Mouse (Mus musculus): ENCODE results near the gene Uaca. TPM values are rescaled to one million over a fixed set of nuclear protein-coding genes. Genes with fewer than 3 reads are reported as not detected.
A peak's percentile ranks its signal among the peaks of the same experiment; 100 is the strongest.

Uaca gene
- polyA plus RNA-seq, 1 experiment from 2014 or later, result 27.4 TPM

DNA sequence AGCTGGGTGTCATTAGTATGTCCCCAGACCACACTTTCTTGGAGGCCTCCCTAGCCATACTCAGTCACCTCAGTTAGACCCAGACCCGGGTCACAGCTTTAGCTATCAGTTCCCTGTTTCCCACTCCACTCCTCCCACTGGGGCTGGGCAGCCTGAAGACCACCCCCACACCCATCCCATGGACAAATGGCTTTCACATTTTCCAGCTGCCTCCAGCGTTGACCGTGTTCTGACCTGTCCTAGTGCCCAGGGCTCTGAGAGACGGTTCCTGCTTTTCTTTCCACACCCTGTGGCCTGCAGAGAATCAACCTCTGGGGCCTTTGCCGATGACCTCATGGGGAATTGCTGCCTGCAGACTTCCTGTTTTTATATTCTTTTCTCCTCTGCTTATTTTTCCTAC is 36.5 kb upstream of the Uaca start:
- Histone ChIP-seq H3K27me3 (no peaks in the 10 kb centered on the region), H3K9me3 (no peaks in the 10 kb centered on the region), H3K4me2 (no peak overlapping the region), H3K36me3 (no peaks in the 10 kb centered on the region), H3K4me1 (peaks cover 20% of the 10 kb centered on the region; the same call in 1 of the 2 replicates), H3K27ac (no peak overlapping the region), H3K4me3 (no peak overlapping the region), H3K9ac (no peak overlapping the region)
- ATAC-seq (ENCODE audit: insufficient number of reproducible peaks, insufficient read depth, low FRiP score, low TSS enrichment, low read depth), result no peak
- 21% methylated on average over 5 of the region's 5 CpGs for WGBS

DNA sequence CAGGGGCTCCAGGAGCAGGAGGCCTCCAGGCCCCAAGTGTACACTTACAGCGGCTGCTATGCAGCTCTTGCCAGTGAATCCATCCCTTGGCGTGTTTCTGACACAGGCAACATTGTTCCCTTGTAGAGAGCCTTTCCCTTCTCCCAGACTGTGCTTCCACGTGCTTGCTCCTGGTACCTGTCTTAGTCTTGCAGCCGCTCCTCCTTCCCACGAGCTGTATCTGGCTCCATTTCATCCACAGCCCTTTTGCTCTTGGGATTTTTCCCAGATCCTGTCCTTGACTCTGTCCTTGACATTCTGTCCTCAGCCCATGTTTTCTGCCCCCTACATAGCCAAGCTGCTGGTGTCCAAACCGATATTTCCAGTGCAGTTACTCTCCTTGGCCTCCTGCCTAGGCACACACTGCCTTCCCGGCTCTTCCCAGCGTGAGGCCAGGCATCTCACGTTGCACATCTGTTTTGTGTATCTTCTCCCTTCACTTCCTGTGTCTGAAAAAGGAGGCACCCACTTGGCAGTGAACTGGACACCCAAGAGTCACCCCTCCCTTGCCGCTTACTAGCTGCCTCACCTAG is 34.8 kb upstream of the Uaca start:
- H3K27ac ChIP-seq, result no peak overlapping the region
- no peaks in the 10 kb centered on the region for H3K36me3 ChIP-seq
- no peaks in the 10 kb centered on the region for H3K9me3 ChIP-seq
- H3K9ac ChIP-seq, result no peak overlapping the region
- no peaks in the 10 kb centered on the region for H3K27me3 ChIP-seq
- no peak for ATAC-seq (ENCODE audit: insufficient number of reproducible peaks, insufficient read depth, low FRiP score, low TSS enrichment, low read depth)
- 52% methylated on average over 10 of the region's 10 CpGs for WGBS
- H3K4me2 ChIP-seq, result no peak overlapping the region
- H3K4me1 ChIP-seq, result peaks cover 20% of the 10 kb centered on the region; the same call in 1 of the 2 replicates
- no peak overlapping the region for H3K4me3 ChIP-seq

DNA sequence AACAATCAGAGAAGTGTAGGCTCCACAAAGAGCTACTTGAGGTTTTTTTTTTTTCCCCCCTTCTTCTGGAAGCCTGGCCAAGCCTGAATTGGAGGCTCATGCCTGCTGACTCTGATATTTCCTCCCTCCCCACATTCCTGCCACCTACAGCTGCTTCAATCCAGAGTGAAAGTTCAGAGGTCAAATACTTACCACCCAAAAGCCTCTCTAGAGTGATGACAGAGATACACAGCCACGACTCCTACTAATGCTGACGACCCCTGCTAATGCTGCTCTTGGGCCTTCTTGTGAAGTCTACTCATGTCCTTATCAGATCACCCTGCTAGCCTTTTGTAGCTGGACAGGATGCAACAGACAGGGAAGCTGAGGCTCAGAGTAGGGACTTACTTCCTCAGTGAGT is 29.2 kb upstream of the Uaca start:
- WGBS, result 18% methylated on average over 2 of the region's 2 CpGs
- no peak for ATAC-seq (ENCODE audit: insufficient number of reproducible peaks, insufficient read depth, low FRiP score, low TSS enrichment, low read depth)
- no peak overlapping the region for H3K4me3 ChIP-seq

DNA sequence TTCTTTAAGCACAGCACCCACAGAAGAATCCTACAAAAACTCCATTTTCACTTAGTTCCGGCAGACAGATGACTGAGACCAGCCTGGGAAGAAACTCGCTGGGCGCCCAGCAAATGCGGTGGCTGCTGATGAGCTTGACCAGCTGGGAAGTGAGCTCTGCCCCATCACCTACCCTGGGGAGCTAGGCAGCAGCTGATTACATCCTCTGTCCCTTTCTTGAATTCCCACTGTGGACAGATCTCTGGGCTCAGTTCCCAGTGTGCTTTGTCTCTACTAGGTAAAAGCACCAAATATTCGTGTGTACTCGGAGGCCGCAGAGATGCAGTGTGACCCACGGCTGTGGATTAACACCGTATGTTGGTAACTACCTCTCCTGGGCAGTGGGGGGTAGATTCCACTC is 25.9 kb upstream of the Uaca start:
- no peak overlapping the region for H3K4me3 ChIP-seq
- no peak overlapping the region for H3K27ac ChIP-seq
- H3K27me3 ChIP-seq, result no peaks in the 10 kb centered on the region
- no peaks in the 10 kb centered on the region for H3K9me3 ChIP-seq
- H3K4me2 ChIP-seq, result no peak overlapping the region
- H3K4me1 ChIP-seq, result no peaks in the 10 kb centered on the region; the same call in 1 of the 2 replicates
- H3K36me3 ChIP-seq, result no peaks in the 10 kb centered on the region
- 74% methylated on average over 9 of the region's 9 CpGs for WGBS
- ATAC-seq (ENCODE audit: insufficient number of reproducible peaks, insufficient read depth, low FRiP score, low TSS enrichment, low read depth), result no peak
- no peak overlapping the region for H3K9ac ChIP-seq

More for the DNA sequence above, 29.2 kb upstream of the Uaca start:
- no peak overlapping the region for H3K4me2 ChIP-seq
- H3K27me3 ChIP-seq, result no peaks in the 10 kb centered on the region
- H3K27ac ChIP-seq, result no peak overlapping the region
- H3K9ac ChIP-seq, result no peak overlapping the region
- H3K36me3 ChIP-seq, result no peaks in the 10 kb centered on the region
- no peaks in the 10 kb centered on the region for H3K9me3 ChIP-seq
- H3K4me1 ChIP-seq, result no peaks in the 10 kb centered on the region; the same call in 1 of the 2 replicates

DNA sequence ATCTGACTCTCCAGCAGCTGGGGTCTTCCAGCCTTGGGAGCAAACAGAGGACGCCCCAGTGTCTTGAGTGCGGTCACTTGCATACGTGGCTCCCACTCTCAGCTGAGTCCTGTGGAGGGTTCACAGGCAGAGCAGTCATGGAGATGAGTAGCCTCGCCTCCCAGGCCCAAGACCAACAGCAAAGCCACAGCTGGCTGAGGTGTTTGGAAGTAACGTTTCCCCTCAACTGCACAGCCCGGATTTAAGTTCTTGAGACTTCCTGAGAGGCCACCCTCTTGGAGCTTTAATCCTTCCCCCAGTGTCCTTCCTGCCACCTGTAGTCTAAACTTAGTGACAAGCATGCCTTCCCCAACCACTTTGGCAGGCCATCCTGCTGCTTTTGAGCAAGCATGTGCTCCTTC is 24.6 kb upstream of the Uaca start:
- no peaks in the 10 kb centered on the region for H3K9me3 ChIP-seq
- no peak overlapping the region for H3K9ac ChIP-seq
- no peaks in the 10 kb centered on the region for H3K36me3 ChIP-seq
- no peak for ATAC-seq (ENCODE audit: insufficient number of reproducible peaks, insufficient read depth, low FRiP score, low TSS enrichment, low read depth)
- WGBS, result 76% methylated on average over 6 of the region's 6 CpGs
- H3K4me3 ChIP-seq, result no peak overlapping the region
- no peak overlapping the region for H3K4me2 ChIP-seq
- H3K27ac ChIP-seq, result no peak overlapping the region
- H3K27me3 ChIP-seq, result no peaks in the 10 kb centered on the region
- no peaks in the 10 kb centered on the region; the same call in 1 of the 2 replicates for H3K4me1 ChIP-seq

DNA sequence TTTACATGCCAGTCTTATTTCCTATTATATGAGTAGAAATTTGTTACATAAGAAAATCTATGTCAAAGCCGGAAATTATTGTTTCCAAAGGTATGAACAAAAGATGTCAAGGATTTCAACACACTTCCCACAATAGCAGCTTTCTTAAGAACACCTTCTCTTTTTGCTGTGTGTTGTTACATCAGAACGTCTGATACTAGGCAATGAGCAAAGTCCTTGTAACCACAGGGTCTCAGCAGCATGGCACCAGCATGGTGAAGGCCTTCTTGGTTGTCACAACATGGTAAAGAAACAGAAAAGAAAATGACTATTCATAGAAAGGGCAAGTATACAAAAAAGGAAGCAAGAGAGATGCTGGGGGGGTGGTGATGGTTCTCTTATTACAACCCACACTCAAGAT is 20.6 kb upstream of the Uaca start:
- Histone ChIP-seq H3K36me3 (no peaks in the 10 kb centered on the region), H3K4me1 (no peaks in the 10 kb centered on the region), H3K4me3 (no peak overlapping the region), H3K27ac (no peak overlapping the region), H3K9me3 (no peaks in the 10 kb centered on the region), H3K4me2 (no peak overlapping the region), H3K27me3 (no peaks in the 10 kb centered on the region), H3K9ac (no peak overlapping the region)
- no peak for ATAC-seq (ENCODE audit: insufficient number of reproducible peaks, insufficient read depth, low FRiP score, low TSS enrichment, low read depth)
- 85% methylated on average over 2 of the region's 2 CpGs for WGBS

DNA sequence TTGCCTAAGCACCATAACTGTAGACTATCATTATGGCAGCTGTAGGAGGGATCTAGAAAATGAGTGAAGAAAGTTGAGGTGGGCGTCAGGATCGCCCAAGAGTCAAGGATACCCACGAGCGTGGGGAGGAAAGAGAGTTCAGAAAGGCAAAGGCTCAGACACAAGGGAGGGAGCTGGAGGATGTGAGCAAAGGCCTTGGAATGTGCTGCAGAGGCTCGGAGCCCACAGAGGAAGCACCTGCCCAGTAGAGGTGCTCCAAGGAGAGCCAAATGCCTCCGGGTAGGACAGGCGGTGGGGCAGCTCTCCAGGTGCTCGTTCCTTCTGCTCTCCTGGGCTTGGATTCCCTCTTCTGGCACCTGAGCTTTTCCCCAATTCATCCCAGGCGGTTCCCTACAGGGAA is 17.4 kb upstream of the Uaca start:
- Histone ChIP-seq H3K4me3 (no peak overlapping the region), H3K4me2 (no peak overlapping the region), H3K36me3 (no peaks in the 10 kb centered on the region), H3K27me3 (no peaks in the 10 kb centered on the region), H3K27ac (no peak overlapping the region), H3K4me1 (no peaks in the 10 kb centered on the region), H3K9ac (no peak overlapping the region), H3K9me3 (no peaks in the 10 kb centered on the region)
- WGBS, result 84% methylated on average over 9 of the region's 9 CpGs
- no peak for ATAC-seq (ENCODE audit: insufficient number of reproducible peaks, insufficient read depth, low FRiP score, low TSS enrichment, low read depth)

DNA sequence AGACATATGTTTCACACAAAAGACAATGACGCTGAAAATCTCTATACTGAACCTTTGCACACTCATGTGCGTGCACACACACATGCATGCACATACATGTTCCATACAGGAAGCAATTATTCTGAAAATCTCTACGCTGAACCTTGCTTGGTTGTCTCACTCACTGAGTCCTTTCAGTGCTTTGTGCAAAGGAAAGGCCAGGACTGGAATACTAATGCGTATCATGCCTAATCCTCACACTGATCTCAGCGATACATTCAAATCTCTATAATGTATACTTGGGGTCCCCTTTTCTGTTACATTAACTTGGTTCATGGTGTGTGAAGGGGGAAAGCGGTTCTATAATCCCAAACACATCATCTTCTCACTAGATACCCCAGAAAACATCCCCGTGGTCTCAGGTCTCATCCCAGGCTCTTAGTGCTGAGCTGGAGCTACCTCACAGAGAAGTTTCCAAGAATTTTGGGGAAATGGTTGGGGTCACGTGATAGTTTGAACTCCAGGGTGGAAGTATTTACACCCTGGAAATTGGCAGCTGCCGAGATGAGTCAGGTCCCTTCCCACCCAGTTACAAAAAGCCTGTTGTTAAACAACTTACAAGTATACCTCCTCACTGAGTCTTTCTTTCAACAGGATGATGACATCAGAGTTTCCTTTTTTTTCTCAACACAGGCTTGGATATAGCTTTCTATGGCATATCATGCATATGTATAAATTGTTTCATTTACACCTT is 12.1 kb upstream of the Uaca start:
- H3K4me3 ChIP-seq, result no peak overlapping the region
- H3K9me3 ChIP-seq, result no peaks in the 10 kb centered on the region
- no peak for ATAC-seq (ENCODE audit: insufficient number of reproducible peaks, insufficient read depth, low FRiP score, low TSS enrichment, low read depth)
- H3K9ac ChIP-seq, result no peak overlapping the region
- no peak overlapping the region for H3K27ac ChIP-seq
- no peaks in the 10 kb centered on the region for H3K27me3 ChIP-seq
- no peaks in the 10 kb centered on the region for H3K36me3 ChIP-seq
- no peaks in the 10 kb centered on the region for H3K4me1 ChIP-seq
- 79% methylated on average over 9 of the region's 9 CpGs for WGBS
- H3K4me2 ChIP-seq, result no peak overlapping the region

DNA sequence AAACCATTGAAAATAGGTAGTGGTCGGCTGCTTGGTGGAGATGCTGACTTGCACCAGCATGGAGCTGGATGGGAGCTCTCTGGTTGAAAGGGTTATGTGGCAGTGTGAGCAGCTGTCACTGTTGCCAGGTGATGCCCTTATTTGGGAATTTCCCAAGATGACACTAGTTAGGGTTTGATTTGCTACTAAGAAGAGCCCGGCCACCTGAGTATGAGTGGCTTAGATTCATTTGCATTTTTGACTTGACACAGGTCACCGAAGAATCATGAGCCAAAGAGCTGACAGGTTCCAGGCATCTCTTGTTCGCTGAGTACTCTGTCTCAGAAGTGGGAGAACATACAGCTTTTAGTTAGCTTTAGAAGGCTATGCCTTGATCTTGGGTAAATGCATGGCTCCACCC is 9.3 kb upstream of the Uaca start:
- no peaks in the 10 kb centered on the region for H3K36me3 ChIP-seq
- H3K9me3 ChIP-seq, result no peaks in the 10 kb centered on the region
- no peaks in the 10 kb centered on the region for H3K4me1 ChIP-seq
- no peak overlapping the region for H3K4me3 ChIP-seq
- 70% methylated on average over 4 of the region's 4 CpGs for WGBS
- ATAC-seq (ENCODE audit: insufficient number of reproducible peaks, insufficient read depth, low FRiP score, low TSS enrichment, low read depth), result no peak
- H3K4me2 ChIP-seq, result no peak overlapping the region
- H3K9ac ChIP-seq, result no peak overlapping the region
- H3K27ac ChIP-seq, result no peak overlapping the region
- H3K27me3 ChIP-seq, result no peaks in the 10 kb centered on the region

DNA sequence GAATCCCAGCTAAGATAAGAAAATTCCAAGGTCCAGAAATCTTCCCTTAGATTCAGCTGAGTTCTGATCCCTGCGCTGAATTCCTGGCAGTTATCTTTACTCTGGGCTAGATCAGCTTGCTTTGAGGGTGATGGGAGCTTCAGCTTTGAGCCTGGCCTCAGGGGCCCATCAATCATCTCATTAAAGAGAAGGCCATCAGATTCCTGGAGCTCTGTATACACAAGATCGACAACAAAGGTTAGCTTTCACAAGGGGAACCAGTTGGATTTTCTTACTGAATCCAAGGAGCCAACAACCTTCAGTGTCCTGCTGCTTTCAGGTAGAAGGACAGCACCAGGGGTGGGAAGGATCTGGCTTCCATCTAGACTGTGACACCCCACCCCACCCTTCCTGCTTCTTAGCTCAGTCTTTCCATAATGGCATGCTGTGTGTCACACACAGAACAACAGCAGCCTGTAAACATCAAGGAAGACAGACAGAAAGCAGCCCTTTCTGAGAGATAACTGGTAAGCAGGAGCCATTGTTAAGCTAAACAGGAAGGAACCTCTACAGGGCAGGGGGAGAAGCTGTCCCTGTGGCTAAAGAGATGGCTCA is 6.7 kb upstream of the Uaca start:
- no peak overlapping the region for H3K4me3 ChIP-seq
- no peaks in the 10 kb centered on the region for H3K27me3 ChIP-seq
- 16% methylated on average over 2 of the region's 2 CpGs for WGBS
- H3K36me3 ChIP-seq, result no peaks in the 10 kb centered on the region
- no peak for ATAC-seq (ENCODE audit: insufficient number of reproducible peaks, insufficient read depth, low FRiP score, low TSS enrichment, low read depth)
- H3K4me2 ChIP-seq, result no peak overlapping the region
- no peak overlapping the region for H3K27ac ChIP-seq
- H3K4me1 ChIP-seq, result no peaks in the 10 kb centered on the region
- H3K9ac ChIP-seq, result no peak overlapping the region
- H3K9me3 ChIP-seq, result no peaks in the 10 kb centered on the region

DNA sequence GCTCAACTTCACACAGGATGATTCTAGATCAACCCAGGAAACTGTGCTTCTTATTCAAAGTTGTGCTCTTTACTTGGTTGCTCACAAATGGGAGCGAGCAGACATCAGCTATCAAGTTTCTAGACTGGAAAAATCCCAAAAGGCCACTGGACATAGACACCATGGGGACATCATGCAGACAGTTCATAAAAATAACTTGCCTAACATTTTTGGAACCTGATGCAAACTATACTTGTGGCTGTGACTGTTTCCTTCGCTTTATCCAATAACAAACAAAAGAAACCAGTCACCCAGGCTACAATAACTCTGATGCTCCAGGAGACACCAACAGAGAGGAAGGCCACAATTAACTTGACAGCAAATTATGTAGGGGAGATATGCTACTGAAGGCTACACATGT is 4.1 kb upstream of the Uaca start:
- no peaks in the 10 kb centered on the region for H3K9me3 ChIP-seq
- peaks cover 5% of the 10 kb centered on the region for H3K4me1 ChIP-seq
- 79% methylated on average over 2 of the region's 2 CpGs for WGBS
- H3K36me3 ChIP-seq, result no peaks in the 10 kb centered on the region
- no peak overlapping the region for H3K4me3 ChIP-seq
- ATAC-seq (ENCODE audit: insufficient number of reproducible peaks, insufficient read depth, low FRiP score, low TSS enrichment, low read depth), result no peak
- H3K27me3 ChIP-seq, result no peaks in the 10 kb centered on the region
- H3K9ac ChIP-seq, result no peak overlapping the region
- no peak overlapping the region for H3K27ac ChIP-seq
- no peak overlapping the region for H3K4me2 ChIP-seq

DNA sequence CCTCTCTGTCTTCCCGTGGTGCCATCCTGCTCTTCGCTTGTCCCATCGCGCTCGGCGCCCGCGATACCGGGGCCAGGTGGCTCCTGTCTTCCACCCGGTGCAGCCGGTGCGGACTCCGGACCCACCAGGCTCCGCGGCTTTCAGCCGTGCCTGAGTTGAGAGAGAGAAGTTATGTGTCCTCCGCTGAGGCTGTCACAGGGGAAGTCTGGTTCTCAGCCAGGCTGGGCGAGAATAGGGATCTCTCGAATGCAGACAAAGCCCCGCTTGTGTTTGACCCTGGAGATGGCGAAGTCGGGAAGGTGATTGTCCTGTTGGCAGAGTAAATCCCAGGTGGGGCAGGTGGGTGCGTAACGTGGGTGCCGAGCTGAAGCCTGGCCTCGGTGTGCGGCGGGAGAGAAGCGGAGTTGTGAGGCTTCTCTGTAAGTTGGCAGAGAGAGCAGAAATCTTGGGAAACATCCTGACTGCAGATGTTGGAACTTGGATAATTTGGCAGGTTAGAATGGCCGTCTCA is 554 bp downstream of the Uaca start:
- peak overlapping the region; percentile 82 for H3K27ac ChIP-seq
- no peaks in the 10 kb centered on the region for H3K27me3 ChIP-seq
- H3K4me3 ChIP-seq, result peak overlapping the region; percentile 82
- no peaks in the 10 kb centered on the region for H3K9me3 ChIP-seq
- H3K36me3 ChIP-seq, result no peaks in the 10 kb centered on the region
- peak overlapping the region; percentile 84 for H3K9ac ChIP-seq
- 1% methylated on average over 30 of the region's 30 CpGs for WGBS
- H3K4me2 ChIP-seq, result peak overlapping the region; percentile 89
- H3K4me1 ChIP-seq, result peaks cover 16% of the 10 kb centered on the region
- no peak for ATAC-seq (ENCODE audit: insufficient number of reproducible peaks, insufficient read depth, low FRiP score, low TSS enrichment, low read depth)
